Mouse (Mus musculus) lung, embryonic 14.5 days (tissue): ENCODE results near the gene Ccdc12. TPM values are rescaled to one million over a fixed set of nuclear protein-coding genes. Genes with fewer than 3 reads are reported as not detected.
A peak's percentile ranks its signal among the peaks of the same experiment; 100 is the strongest.

Source experiments
- ATAC-seq: fragments of 200-750 bp; cut with Nextera tagmentation; 2 replicates; pipeline ENCODE4 v1.8.0; 2017; ENCODE audit warnings: mild to moderate bottlenecking, moderate TSS enrichment, moderate library complexity; ENCODE audit not compliant: insufficient read depth
- DNase-seq: peaks from one replicate; pipeline ENCODE4 v3.0.0-alpha.2; 2015
- H3K27ac ChIP-seq: fragments of 300-500 bp; sonication (generic); 2 replicates; pipeline ENCODE4 v1.5.1; 2014; ENCODE audit warnings: low read depth, mild to moderate bottlenecking, moderate library complexity
- H3K27me3 ChIP-seq: fragments of 300-500 bp; sonication (generic); 2 replicates; pipeline ENCODE4 v1.6.1; 2014; ENCODE audit warnings: low read length, control low read depth; ENCODE audit not compliant: insufficient read depth
- H3K36me3 ChIP-seq: fragments of 300-500 bp; sonication (generic); 2 replicates; pipeline ENCODE4 v1.6.1; 2014; ENCODE audit warnings: control low read depth; ENCODE audit not compliant: insufficient read depth
- H3K4me1 ChIP-seq: fragments of 300-500 bp; sonication (generic); 2 replicates; pipeline ENCODE4 v1.6.1; 2014; ENCODE audit warnings: antibody characterized with exemption, control low read depth; ENCODE audit not compliant: insufficient read depth
- H3K4me2 ChIP-seq: fragments of 300-500 bp; sonication (generic); 2 replicates; pipeline ENCODE4 v1.6.1; 2014; ENCODE audit warnings: mild to moderate bottlenecking
- H3K4me3 ChIP-seq: fragments of 300-500 bp; sonication (generic); 2 replicates; pipeline ENCODE4 v1.5.1; 2014; ENCODE audit warnings: low read depth, low read length
- H3K9ac ChIP-seq: fragments of 300-500 bp; sonication (generic); 2 replicates; pipeline ENCODE4 v1.6.1; 2014
- H3K9me3 ChIP-seq: fragments of 300-500 bp; sonication (generic); 2 replicates; pipeline ENCODE4 v1.6.1; 2016; ENCODE audit warnings: low read depth, low read length, control low read depth
- CTCF ChIP-seq: IDR thresholded peaks from 2 replicates; pipeline ENCODE4 v1.5.1; 2016; ENCODE audit warnings: antibody characterized with exemption, low read depth
- WGBS: fragments of 180-500 bp; shearing (Covaris S2); extraction: QIAGEN DNeasy Blood & Tissue Kit; methylation state at CpG from one replicate; pipeline ENCODE4 v1.1.7; 2014; 5-methylcytosine and 5-hydroxymethylcytosine counted together
- polyA plus RNA-seq: library from polyadenylated mRNA; unstranded; fragments of >200 nt; fragmentation: Nextera tagmentation; extraction: Ambion mirVana; gene quantifications from 2 replicates; pipeline ENCODE4 v1.2.1, GENCODE M21; 2014

The Ccdc12 gene
- polyA plus RNA-seq, result 143 and 155 TPM in 2 replicates

DNA sequence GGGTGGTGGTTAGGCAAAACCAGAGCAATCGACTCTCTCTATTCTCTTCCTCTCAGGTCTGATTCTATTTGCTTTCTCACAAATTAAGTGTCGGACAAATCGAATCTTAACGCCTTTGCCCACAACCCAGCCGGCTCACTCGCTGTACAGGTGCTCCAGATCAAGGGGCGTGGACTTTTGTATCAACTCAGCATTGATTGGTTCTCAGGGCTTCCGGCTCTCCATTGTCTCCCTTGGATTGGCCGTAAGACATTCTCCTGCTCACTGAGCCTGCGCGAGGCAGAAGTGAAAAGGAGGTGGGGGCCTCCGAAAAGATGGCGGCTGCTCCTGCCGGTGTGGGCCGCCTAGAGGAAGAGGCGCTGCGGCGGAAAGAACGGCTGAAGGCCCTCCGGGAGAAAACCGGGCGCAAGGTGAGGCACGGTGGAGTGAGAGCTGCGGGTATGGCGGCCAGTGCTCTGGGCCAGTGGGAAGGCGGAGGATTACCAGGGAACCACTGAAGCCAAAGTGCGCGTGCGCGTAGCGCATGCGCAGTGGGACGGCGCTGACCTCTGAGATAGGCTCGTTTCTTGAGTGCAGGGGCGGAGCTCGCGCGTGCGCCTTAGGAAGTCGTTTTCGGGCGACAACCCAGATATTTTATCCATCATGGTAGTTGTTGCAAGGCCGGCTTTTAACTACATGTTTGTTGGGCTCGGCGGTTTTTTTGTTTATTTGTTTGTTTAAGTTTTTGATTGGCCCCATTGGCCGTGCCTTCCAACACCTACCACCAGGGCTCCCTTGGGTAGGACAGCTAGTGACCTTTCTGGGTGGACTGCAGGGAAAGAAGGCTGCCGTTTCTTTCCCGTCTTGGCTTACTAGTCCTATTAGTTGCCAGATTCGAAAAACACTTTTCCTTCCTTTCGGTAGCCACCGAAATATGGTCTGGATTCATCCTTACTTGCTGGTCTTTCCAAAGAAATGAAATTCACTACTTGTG lies at the start of gene Ccdc12:
Gene Ccdc12 (plus strand): TSS at position 255 of the 973 bp plus-strand sequence.
- DNase-seq (peak; percentile 98), ATAC-seq (peak; percentile 94)
- H3K9ac ChIP-seq, result peak within 1 kb of the TSS; percentile 74
- WGBS, result under 1% methylated on average over 52 of the region's 52 CpGs
- peak within 1 kb of the TSS; percentile 67 for H3K4me3 ChIP-seq
- H3K9me3 ChIP-seq, result no peaks in the 10 kb centered on the region
- peaks cover 25% of the 10 kb centered on the region for H3K27me3 ChIP-seq
- peak within 1 kb of the TSS; percentile 66 for H3K4me2 ChIP-seq
- H3K36me3 ChIP-seq, result peaks cover 4% of the 10 kb centered on the region; the same call in 1 of the 2 replicates
- peak; percentile 50 for TF ChIP-seq CTCF
- peak within 1 kb of the TSS; percentile 89 for H3K27ac ChIP-seq
- peaks cover 16% of the 10 kb centered on the region for H3K4me1 ChIP-seq

DNA sequence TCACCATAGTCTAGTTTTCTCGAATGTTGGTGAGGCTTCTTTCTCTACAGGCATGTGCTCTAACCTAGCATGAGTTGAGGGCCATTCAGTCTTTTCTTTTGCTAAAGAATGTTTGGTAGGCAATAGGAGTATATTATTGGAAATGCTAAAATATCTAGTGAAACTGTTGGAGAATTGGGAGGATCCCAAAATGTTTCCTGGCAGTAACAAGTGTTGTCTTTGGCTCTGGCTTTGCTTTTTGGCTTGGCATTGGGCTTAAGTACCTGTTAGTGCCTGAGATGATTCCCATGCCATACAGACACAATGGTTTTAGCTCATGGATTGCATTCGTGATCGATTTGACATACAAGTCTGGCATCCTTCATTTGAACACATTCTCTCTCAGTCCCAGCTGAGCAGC lies 44.8 kb upstream of the Ccdc12 start:
- 94% methylated on average over 3 of the region's 3 CpGs for WGBS
- no peak overlapping the region for H3K9ac ChIP-seq
- H3K4me3 ChIP-seq, result no peak overlapping the region
- H3K4me1 ChIP-seq, result no peaks in the 10 kb centered on the region
- H3K4me2 ChIP-seq, result no peak overlapping the region
- no peak for DNase-seq
- no peak for ATAC-seq
- TF ChIP-seq CTCF, result no peak
- no peaks in the 10 kb centered on the region for H3K27me3 ChIP-seq
- no peaks in the 10 kb centered on the region for H3K9me3 ChIP-seq
- H3K36me3 ChIP-seq, result peaks cover 65% of the 10 kb centered on the region
- H3K27ac ChIP-seq, result no peak overlapping the region

DNA sequence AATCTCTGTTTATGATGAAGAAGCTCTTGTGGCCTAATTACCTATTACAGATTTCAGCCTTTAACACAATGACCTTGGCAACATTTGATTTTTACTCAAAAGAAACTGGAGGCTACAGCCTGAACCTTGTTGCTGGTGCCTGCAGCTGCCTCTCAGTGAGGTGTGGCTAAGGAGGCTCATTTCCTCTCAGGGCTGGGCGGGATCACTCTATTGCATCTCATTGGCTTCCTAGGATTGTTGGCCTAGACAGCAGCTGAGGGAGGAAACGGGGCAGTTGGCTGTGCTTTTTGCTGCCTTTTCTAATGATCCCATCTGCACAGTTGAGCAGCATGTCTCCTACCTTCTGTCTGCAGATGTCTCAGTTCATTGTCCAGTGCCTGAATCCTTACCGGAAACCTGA lies 39.2 kb upstream of the Ccdc12 start:
- Histone ChIP-seq H3K4me2 (no peak overlapping the region), H3K27ac (no peak overlapping the region), H3K9me3 (no peaks in the 10 kb centered on the region)

GRCm38 (mm10) chr9:110620180-110620579 lies 36.1 kb upstream of the Ccdc12 start:
- H3K4me3 ChIP-seq, result no peak overlapping the region
- WGBS, result 79% methylated on average over 7 of the region's 7 CpGs
- DNase-seq, result peak; percentile 39
- H3K4me2 ChIP-seq, result no peak overlapping the region
- ATAC-seq, result no peak
- no peak overlapping the region for H3K9ac ChIP-seq
- no peak overlapping the region for H3K27ac ChIP-seq
- peaks cover 2% of the 10 kb centered on the region for H3K4me1 ChIP-seq
- peak; percentile 53 for TF ChIP-seq CTCF
- no peaks in the 10 kb centered on the region for H3K27me3 ChIP-seq
- no peaks in the 10 kb centered on the region for H3K9me3 ChIP-seq
- H3K36me3 ChIP-seq, result peaks cover 68% of the 10 kb centered on the region

More for the DNA sequence above, 39.2 kb upstream of the Ccdc12 start:
- TF ChIP-seq CTCF, result no peak
- DNase-seq (peak; percentile 10), ATAC-seq (no peak)
- no peak overlapping the region for H3K9ac ChIP-seq
- no peak overlapping the region for H3K4me3 ChIP-seq
- H3K36me3 ChIP-seq, result peaks cover 73% of the 10 kb centered on the region
- 76% methylated on average over 3 of the region's 3 CpGs for WGBS
- H3K27me3 ChIP-seq, result no peaks in the 10 kb centered on the region
- H3K4me1 ChIP-seq, result no peaks in the 10 kb centered on the region

- Histone ChIP-seq H3K4me2 (no peak overlapping the region), H3K9me3 (no peaks in the 10 kb centered on the region), H3K4me1 (peaks cover 3% of the 10 kb centered on the region), H3K4me3 (no peak overlapping the region), H3K27ac (no peak overlapping the region), H3K9ac (no peak overlapping the region), H3K36me3 (peaks cover 63% of the 10 kb centered on the region), H3K27me3 (no peaks in the 10 kb centered on the region)
- 93% methylated on average over 7 of the region's 7 CpGs for WGBS
- ATAC-seq (no peak), DNase-seq (no peak)
- TF ChIP-seq CTCF, result no peak
Observed at GRCm38 (mm10) chr9:110620685-110621084, 35.6 kb upstream of the Ccdc12 start.

GRCm38 (mm10) chr9:110622621-110623219 lies 33.6 kb upstream of the Ccdc12 start:
- 72% methylated on average over 12 of the region's 12 CpGs for WGBS
- H3K27ac ChIP-seq, result no peak overlapping the region

More at GRCm38 (mm10) chr9:110622621-110623219, 33.6 kb upstream of the Ccdc12 start:
- Histone ChIP-seq H3K4me1 (peaks cover 3% of the 10 kb centered on the region), H3K4me2 (no peak overlapping the region), H3K27me3 (no peaks in the 10 kb centered on the region), H3K4me3 (no peak overlapping the region), H3K36me3 (peaks cover 50% of the 10 kb centered on the region), H3K9me3 (no peaks in the 10 kb centered on the region), H3K9ac (no peak overlapping the region)
- DNase-seq, result no peak
- ATAC-seq, result no peak
- TF ChIP-seq CTCF, result no peak
